Mouse (Mus musculus) CH12F3 (cell line): ENCODE data around the gene Cd209g.
"Not testable (repeated sequence)": the region's sequence is repeated elsewhere in the genome, so short reads cannot be mapped to it uniquely, and the experiment has no call there.

Experiments used
- in situ Hi-C: fragments of 300-500 bp; cut with MboI; formaldehyde crosslinking; loops from 2 replicates; pipeline ENCODE4 v1.14.3; 2020; ENCODE audit warnings: low sequenced_read_pairs

The Cd209g gene

GRCm38 (mm10) chr8:4133798-4134197 is at the start of gene Cd209g:
TSS of gene Cd209g (plus strand) at chr8:4134098.
- in situ Hi-C loops, result no loop called here

- in situ Hi-C loops, result not testable (repeated sequence)
Observed at GRCm38 (mm10) chr8:4087180-4087722, 46.6 kb upstream of the Cd209g start.

GRCm38 (mm10) chr8:4088514-4088913 is 45.4 kb upstream of the Cd209g start:
- in situ Hi-C loops, result not testable (repeated sequence)

- in situ Hi-C loops, result not testable (repeated sequence)
Observed at GRCm38 (mm10) chr8:4105735-4106134, 28.2 kb upstream of the Cd209g start, which contains the start of gene Cd209f. TSS of gene Cd209f (minus strand) at chr8:4105835.

GRCm38 (mm10) chr8:4139660-4140646 is 6.1 kb downstream of the Cd209g start:
- in situ Hi-C loops, result no loop called here

GRCm38 (mm10) chr8:4141721-4142120 is 7.8 kb downstream of the Cd209g start:
- in situ Hi-C loops, result no loop called here

- in situ Hi-C loops, result no loop called here
Observed at GRCm38 (mm10) chr8:4147272-4147671, 13.4 kb downstream of the Cd209g start.

GRCm38 (mm10) chr8:4154878-4155277 is 21.0 kb downstream of the Cd209g start:
- in situ Hi-C loops, result no loop called here

- in situ Hi-C loops, result no loop called here
Observed at GRCm38 (mm10) chr8:4162786-4163185, 28.9 kb downstream of the Cd209g start.

- in situ Hi-C loops, result no loop called here
Observed at GRCm38 (mm10) chr8:4165176-4165851, 31.4 kb downstream of the Cd209g start.

GRCm38 (mm10) chr8:4165852-4166751 is 32.2 kb downstream of the Cd209g start, which contains the start of gene Evi5l:
TSS of gene Evi5l (plus strand) at chr8:4166567.
- in situ Hi-C loops, result no loop called here

- in situ Hi-C loops, result no loop called here
Observed at GRCm38 (mm10) chr8:4166881-4167525, 33.1 kb downstream of the Cd209g start.

- in situ Hi-C loops, result no loop called here
Observed at GRCm38 (mm10) chr8:4167918-4168317, 34.0 kb downstream of the Cd209g start.

GRCm38 (mm10) chr8:4172486-4172885 is 38.6 kb downstream of the Cd209g start:
- in situ Hi-C loops, result no loop called here

GRCm38 (mm10) chr8:4174018-4174417 is 40.1 kb downstream of the Cd209g start:
- in situ Hi-C loops, result no loop called here

- in situ Hi-C loops, result no loop called here
Observed at GRCm38 (mm10) chr8:4183409-4183808, 49.5 kb downstream of the Cd209g start.

GRCm38 (mm10) chr8:4186151-4186550 is 52.3 kb downstream of the Cd209g start:
- in situ Hi-C loops, result no loop called here
